13 mouse cellular contexts compared by ENCODE assay signal in the genomic region with DNA sequence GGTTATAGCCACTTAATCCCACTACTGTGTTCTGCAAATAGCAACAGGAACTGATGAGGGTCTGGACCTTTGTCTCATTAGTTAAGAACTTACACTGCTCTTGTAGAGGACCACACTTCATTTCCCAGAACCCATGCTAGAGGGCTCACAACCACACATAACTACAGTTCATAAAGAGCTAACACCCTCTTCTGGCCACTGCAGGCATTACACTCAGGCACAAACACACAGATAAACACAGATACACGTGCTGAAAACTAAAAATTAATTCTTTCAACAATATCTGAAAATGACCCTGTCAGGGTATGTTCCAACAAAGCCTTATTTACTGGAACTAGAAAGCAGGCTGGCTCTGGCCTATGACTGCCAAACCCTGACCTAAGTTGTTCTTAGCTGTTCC.
"Had no signal": no experiment of that assay in that cellular context is flagged by ENCODE, and none has a peak within 500 bp of the region (broad histone marks: within the 10 kb centered on the region; RNA-seq: fewer than 3 reads in every experiment).

No protein-coding gene starts in this region.

- ATAC-seq: lung, postnatal 0 days had no signal

- H3K27ac ChIP-seq: limb, embryonic 12.5 days; liver, embryonic 14.5 days; neural tube, embryonic 15.5 days had no signal

- H3K9ac ChIP-seq: limb, embryonic 12.5 days; liver, embryonic 14.5 days; neural tube, embryonic 15.5 days had no signal

- H3K27me3 ChIP-seq: limb, embryonic 12.5 days; neural tube, embryonic 15.5 days had no signal

- H3K36me3 ChIP-seq: limb, embryonic 12.5 days; neural tube, embryonic 15.5 days had no signal

- DNase-seq: kidney, adult 18-20 months; kidney, postnatal 10 days; kidney, postnatal 4 days; liver; lung, postnatal 4 days; thymus, adult 18-20 months; thymus, postnatal 14 days had no signal

- H3K4me2 ChIP-seq: limb, embryonic 12.5 days; midbrain, embryonic 11.5 days; neural tube, embryonic 15.5 days had no signal

- H3K4me3 ChIP-seq: limb, embryonic 12.5 days; myocyte; neural tube, embryonic 15.5 days had no signal

- H3K9me3 ChIP-seq: limb, embryonic 12.5 days had no signal

- H3K4me1 ChIP-seq: limb, embryonic 12.5 days had no signal
